Mouse (Mus musculus) megakaryocyte, embryonic 14.5 days (primary cell): ENCODE data around the gene Hsd17b2.

ENCODE experiments used
- FLI1 ChIP-seq: IDR thresholded peaks from 2 replicates; pipeline ENCODE4 v1.6.1; 2012; ENCODE audit warnings: low read length, inconsistent platforms, mixed read lengths
- GATA1 ChIP-seq: IDR thresholded peaks from 3 replicates; pipeline ENCODE4 v1.6.1; 2012; ENCODE audit warnings: mixed read lengths, low read length, inconsistent platforms, borderline replicate concordance

GRCm38 (mm10) chr8:117802299-117802689, 100.6 kb downstream of the Hsd17b2 start:
- TF ChIP-seq GATA1 (no peak), FLI1 (no peak)
